Mouse (Mus musculus): ENCODE measurements at regions not wholly inside any gene's neighbourhood (a gene's known extent, or its start where the extent isn't known, plus 50 kb on each side); places are given as distances from the start of the nearest gene placed in this dataset.

- H3K9me3 ChIP-seq: no peaks in the 10 kb centered on the region
- H3K27ac ChIP-seq: no peak overlapping the region
- no peak for ATAC-seq (ENCODE audit: low FRiP score, low read depth)
- H3K27me3 ChIP-seq (replicated peaks): no peaks in the 10 kb centered on the region
- H3K36me3 ChIP-seq: no peaks in the 10 kb centered on the region
- H3K4me1 ChIP-seq: peaks cover 23% of the 10 kb centered on the region
- no peak overlapping the region for H3K9ac ChIP-seq
- H3K4me2 ChIP-seq (replicated peaks): no peak overlapping the region
- H3K4me3 ChIP-seq: no peak overlapping the region
These were observed 66.2 kb upstream of the Klf3 start for GRCm38 (mm10) chr5:64736985-64737384.

- 0 out of 2 replicates have a peak, but pooled peaks have one; percentile 35 for ATAC-seq (ENCODE audit: low FRiP score, low read depth)
- peak overlapping the region; percentile 42 for H3K4me2 ChIP-seq (replicated peaks)
- no peak overlapping the region for H3K27ac ChIP-seq
- H3K36me3 ChIP-seq: no peaks in the 10 kb centered on the region
- no peak overlapping the region for H3K4me3 ChIP-seq
- H3K9me3 ChIP-seq: no peaks in the 10 kb centered on the region
- no peak overlapping the region for H3K9ac ChIP-seq
- H3K4me1 ChIP-seq: peaks cover 23% of the 10 kb centered on the region
- H3K27me3 ChIP-seq (replicated peaks): no peaks in the 10 kb centered on the region
- WGBS: 15% methylated on average over 11 of the region's 11 CpGs
These were observed 65.0 kb upstream of the Klf3 start for GRCm38 (mm10) chr5:64738096-64738780.

GRCm38 (mm10) chr5:64738781-64739310 is 64.3 kb upstream of the Klf3 start:
- Histone ChIP-seq H3K36me3 (no peaks in the 10 kb centered on the region), H3K9me3 (no peaks in the 10 kb centered on the region), H3K27me3 (replicated peaks) (no peaks in the 10 kb centered on the region), H3K4me1 (peaks cover 23% of the 10 kb centered on the region), H3K4me2 (replicated peaks) (peak overlapping the region; percentile 42), H3K4me3 (no peak overlapping the region), H3K9ac (no peak overlapping the region), H3K27ac (no peak overlapping the region)
- ATAC-seq (ENCODE audit: low FRiP score, low read depth): peak; percentile 35; the same call in 1 of the 2 replicates
- WGBS: 20% methylated on average over 10 of the region's 10 CpGs

GRCm38 (mm10) chr5:64739311-64740261 is 63.6 kb upstream of the Klf3 start:
- Histone ChIP-seq H3K4me2 (replicated peaks) (peak overlapping the region; percentile 42), H3K27ac (no peak overlapping the region), H3K36me3 (no peaks in the 10 kb centered on the region), H3K27me3 (replicated peaks) (no peaks in the 10 kb centered on the region), H3K4me1 (peaks cover 23% of the 10 kb centered on the region), H3K9me3 (no peaks in the 10 kb centered on the region), H3K9ac (no peak overlapping the region), H3K4me3 (no peak overlapping the region)
- WGBS: 5% methylated on average over 15 of the region's 15 CpGs
- ATAC-seq (ENCODE audit: low FRiP score, low read depth): peak; percentile 66

GRCm38 (mm10) chr5:64744041-64744440 is 59.1 kb upstream of the Klf3 start:
- no peak overlapping the region for H3K27ac ChIP-seq
- no peak overlapping the region for H3K9ac ChIP-seq
- no peaks in the 10 kb centered on the region for H3K36me3 ChIP-seq
- no peaks in the 10 kb centered on the region for H3K9me3 ChIP-seq
- no peak overlapping the region for H3K4me3 ChIP-seq
- 92% methylated on average over 4 of the region's 4 CpGs for WGBS
- H3K27me3 ChIP-seq (replicated peaks): no peaks in the 10 kb centered on the region
- no peak overlapping the region for H3K4me2 ChIP-seq (replicated peaks)
- no peak for ATAC-seq (ENCODE audit: low FRiP score, low read depth)
- H3K4me1 ChIP-seq: peaks cover 10% of the 10 kb centered on the region

GRCm38 (mm10) chr5:64744455-64744854 is 58.7 kb upstream of the Klf3 start:
- Histone ChIP-seq H3K4me1 (peaks cover 6% of the 10 kb centered on the region), H3K36me3 (no peaks in the 10 kb centered on the region), H3K9ac (no peak overlapping the region), H3K27ac (no peak overlapping the region), H3K4me2 (replicated peaks) (no peak overlapping the region), H3K27me3 (replicated peaks) (no peaks in the 10 kb centered on the region), H3K9me3 (no peaks in the 10 kb centered on the region), H3K4me3 (no peak overlapping the region)
- no peak for ATAC-seq (ENCODE audit: low FRiP score, low read depth)
- WGBS: 93% methylated on average over 5 of the region's 5 CpGs

GRCm38 (mm10) chr5:64747461-64747860 is 55.7 kb upstream of the Klf3 start:
- Histone ChIP-seq H3K4me2 (replicated peaks) (no peak overlapping the region), H3K9me3 (no peaks in the 10 kb centered on the region), H3K36me3 (no peaks in the 10 kb centered on the region), H3K27ac (no peak overlapping the region), H3K4me3 (no peak overlapping the region), H3K27me3 (replicated peaks) (no peaks in the 10 kb centered on the region), H3K4me1 (no peaks in the 10 kb centered on the region), H3K9ac (no peak overlapping the region)
- WGBS: 46% methylated on average over 1 of the region's 1 CpGs
- ATAC-seq (ENCODE audit: low FRiP score, low read depth): no peak

- no peak for ATAC-seq (ENCODE audit: low FRiP score, low read depth)
- WGBS: 73% methylated on average over 14 of the region's 14 CpGs
- Histone ChIP-seq H3K4me2 (replicated peaks) (no peak overlapping the region), H3K9me3 (no peaks in the 10 kb centered on the region), H3K27me3 (replicated peaks) (no peaks in the 10 kb centered on the region), H3K9ac (no peak overlapping the region), H3K27ac (no peak overlapping the region), H3K4me1 (no peaks in the 10 kb centered on the region), H3K4me3 (no peak overlapping the region), H3K36me3 (no peaks in the 10 kb centered on the region)
These were observed 53.6 kb upstream of the Klf3 start for GRCm38 (mm10) chr5:64749415-64750166.

- no peaks in the 10 kb centered on the region for H3K27me3 ChIP-seq (replicated peaks)
- 93% methylated on average over 3 of the region's 3 CpGs for WGBS
- no peaks in the 10 kb centered on the region for H3K9me3 ChIP-seq
- no peak overlapping the region for H3K4me3 ChIP-seq
- no peak for ATAC-seq (ENCODE audit: low FRiP score, low read depth)
- no peak overlapping the region for H3K4me2 ChIP-seq (replicated peaks)
- no peak overlapping the region for H3K9ac ChIP-seq
- H3K36me3 ChIP-seq: no peaks in the 10 kb centered on the region
- H3K27ac ChIP-seq: no peak overlapping the region
- no peaks in the 10 kb centered on the region for H3K4me1 ChIP-seq
These were observed 52.8 kb upstream of the Klf3 start for GRCm38 (mm10) chr5:64750406-64750805.

- Histone ChIP-seq H3K27ac (no peak overlapping the region), H3K9ac (no peak overlapping the region), H3K4me1 (no peaks in the 10 kb centered on the region), H3K9me3 (no peaks in the 10 kb centered on the region), H3K36me3 (no peaks in the 10 kb centered on the region), H3K4me3 (no peak overlapping the region), H3K4me2 (replicated peaks) (no peak overlapping the region), H3K27me3 (replicated peaks) (no peaks in the 10 kb centered on the region)
- 71% methylated on average over 7 of the region's 7 CpGs for WGBS
- no peak for ATAC-seq (ENCODE audit: low FRiP score, low read depth)
These were observed 52.1 kb upstream of the Klf3 start for GRCm38 (mm10) chr5:64750976-64751656.

GRCm38 (mm10) chr5:64753142-64753750 is 49.9 kb upstream of the Klf3 start:
- H3K4me1 ChIP-seq: no peaks in the 10 kb centered on the region
- WGBS: 71% methylated on average over 7 of the region's 7 CpGs

More at GRCm38 (mm10) chr5:64753142-64753750, 49.9 kb upstream of the Klf3 start:
- no peak for ATAC-seq (ENCODE audit: low FRiP score, low read depth)
- H3K36me3 ChIP-seq: no peaks in the 10 kb centered on the region
- no peak overlapping the region for H3K4me2 ChIP-seq (replicated peaks)
- no peak overlapping the region for H3K9ac ChIP-seq
- H3K27ac ChIP-seq: no peak overlapping the region
- H3K4me3 ChIP-seq: no peak overlapping the region
- H3K9me3 ChIP-seq: no peaks in the 10 kb centered on the region
- no peaks in the 10 kb centered on the region for H3K27me3 ChIP-seq (replicated peaks)

Measured in neural tube, embryonic 12.5 days (tissue).